Mouse (Mus musculus) kidney, postnatal 10 days (tissue): ENCODE measurements at regions not wholly inside any gene's neighbourhood (a gene's known extent, or its start where the extent isn't known, plus 50 kb on each side); places are given as distances from the start of the nearest gene placed in this dataset.
"Not testable (repeated sequence)": the region's sequence is repeated elsewhere in the genome, so short reads cannot be mapped to it uniquely, and the experiment has no call there.

Source experiments
- DNase-seq: peaks from one replicate; pipeline ENCODE4 v3.0.0; 2021; ENCODE audit warnings: mixed read lengths

DNA sequence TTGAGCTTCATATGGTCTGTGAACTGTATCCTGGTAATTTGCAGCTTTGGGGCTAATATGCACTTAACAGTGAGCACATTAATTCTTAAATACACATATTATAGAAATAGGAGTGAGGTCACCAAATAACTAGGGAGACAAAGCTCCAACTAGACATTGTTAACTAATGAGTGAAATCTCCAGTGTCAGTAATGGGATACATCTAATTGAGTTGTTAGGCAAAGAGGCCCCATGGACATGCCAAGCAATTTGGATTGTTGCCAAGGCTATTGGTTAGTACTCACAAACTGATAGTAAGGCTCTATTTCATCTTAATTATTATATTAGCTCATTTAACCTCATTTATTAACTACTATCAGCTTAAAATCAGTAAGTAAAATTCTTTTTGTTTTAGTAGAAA lies 698.5 kb downstream of the Triml1 start:
- no peak for DNase-seq

DNA sequence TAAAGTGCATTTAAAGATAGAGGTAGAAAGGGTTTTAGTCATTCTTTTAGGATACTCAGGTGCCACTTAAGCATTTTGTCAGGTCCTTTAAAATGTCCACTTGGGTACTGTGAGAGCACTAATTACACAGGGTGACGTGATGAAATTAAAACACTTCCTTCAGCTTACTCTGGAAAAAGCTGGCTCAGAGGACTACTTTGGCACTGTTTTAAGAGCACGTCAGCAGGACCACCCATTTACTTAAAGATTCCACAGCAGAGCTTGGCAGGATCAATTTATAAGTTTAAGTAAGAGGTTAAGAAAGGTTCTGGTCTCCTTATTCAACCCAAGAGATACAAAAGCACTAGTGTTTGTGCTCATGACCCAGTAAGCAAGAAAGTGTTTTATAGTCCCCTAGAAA lies 738.7 kb downstream of the Triml1 start:
- no peak for DNase-seq

DNA sequence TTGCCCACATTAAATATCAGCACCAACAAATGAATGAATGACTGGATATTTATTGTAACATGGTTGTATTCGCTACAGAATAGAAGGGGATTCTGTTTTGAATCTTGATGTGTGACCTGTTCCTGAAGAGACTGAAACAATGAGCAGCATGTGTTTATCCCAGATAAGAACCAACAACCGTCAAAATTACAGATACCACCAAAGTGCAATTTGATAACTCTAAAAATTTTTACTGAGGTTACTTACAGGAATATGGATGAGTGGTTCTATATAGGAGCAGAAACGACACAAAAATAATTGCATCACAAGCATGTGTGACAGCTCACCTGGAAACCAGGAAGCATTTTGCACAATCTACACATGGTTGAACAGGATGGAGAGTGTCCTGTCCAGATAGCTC lies 744.4 kb downstream of the Triml1 start:
- no peak for DNase-seq

DNA sequence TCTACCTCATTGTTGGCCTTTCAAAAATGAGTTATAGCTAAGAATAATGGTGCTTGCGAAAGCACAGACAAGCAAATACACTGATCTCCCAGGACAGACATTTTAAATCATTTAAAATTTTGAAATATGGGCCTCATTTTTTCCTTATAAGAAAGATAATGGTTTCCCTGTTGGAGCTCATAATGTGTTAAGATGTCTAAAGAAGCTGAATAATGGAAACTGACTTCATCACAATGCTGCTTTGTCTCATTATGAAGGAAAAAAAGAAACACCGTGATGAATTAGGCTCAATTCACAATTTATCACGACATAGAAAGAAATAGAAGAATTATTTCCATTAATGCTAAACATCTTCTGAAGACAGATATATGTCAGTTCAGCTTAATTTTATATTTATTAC lies 752.5 kb downstream of the Triml1 start:
- no peak for DNase-seq

DNA sequence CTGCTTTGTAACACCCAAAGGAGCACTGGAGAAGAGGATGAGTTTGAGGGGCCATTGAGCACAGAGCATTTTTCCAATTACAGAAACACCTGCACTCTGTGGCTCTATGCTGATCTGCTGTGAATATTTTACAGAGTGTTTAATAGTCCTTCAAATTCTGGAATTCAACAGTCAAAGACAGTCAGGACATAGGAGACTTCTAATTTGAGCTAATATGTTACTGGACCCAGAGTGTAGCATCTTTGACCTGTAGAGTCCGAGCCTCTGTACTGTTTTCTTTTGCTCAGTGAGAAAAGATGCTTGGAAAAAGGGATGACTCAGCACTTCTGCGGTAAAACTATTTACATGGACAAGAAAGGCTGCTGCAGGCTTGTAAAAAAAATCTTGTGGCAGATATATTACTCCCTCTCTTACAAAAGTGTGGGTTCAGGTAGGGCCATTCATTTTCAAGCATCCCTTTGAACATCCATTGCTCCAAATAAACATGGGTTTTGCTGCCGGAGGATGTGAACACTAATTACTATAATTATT lies 793.1 kb downstream of the Triml1 start:
- no peak for DNase-seq

GRCm38 (mm10) chr8:42334708-42335107 lies 806.6 kb downstream of the Triml1 start:
- DNase-seq = no peak

GRCm38 (mm10) chr8:42324663-42325062 lies 816.6 kb downstream of the Triml1 start:
- no peak for DNase-seq

- DNase-seq = no peak
Measured at GRCm38 (mm10) chr8:42322862-42323261, 818.4 kb downstream of the Triml1 start.

- no peak for DNase-seq
Measured at GRCm38 (mm10) chr8:42311060-42311459, 830.2 kb downstream of the Triml1 start.

GRCm38 (mm10) chr8:42291392-42291791 lies 849.9 kb downstream of the Triml1 start:
- DNase-seq = no peak

DNA sequence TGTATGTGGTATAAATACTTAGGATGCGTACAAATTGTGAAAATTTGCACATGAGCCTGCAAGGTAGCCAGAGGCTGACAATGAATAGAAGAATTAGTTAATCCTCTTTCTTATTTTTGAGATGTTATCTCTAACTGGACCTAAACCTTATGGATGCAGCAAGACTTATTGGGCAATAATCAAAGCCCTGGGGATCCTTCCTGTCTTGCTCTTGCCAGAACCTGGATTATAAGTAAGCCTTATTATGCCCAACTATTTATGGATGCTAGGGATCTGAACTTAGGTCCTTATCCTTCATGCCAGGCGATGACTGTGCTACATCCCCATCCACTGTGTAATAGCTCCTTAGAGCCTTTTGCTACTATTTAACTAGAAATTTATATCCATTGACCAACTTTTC lies 859.3 kb downstream of the Triml1 start:
- DNase-seq = no peak

GRCm38 (mm10) chr8:42253358-42253757 lies 836.5 kb upstream of the Frg1 start:
- DNase-seq = no peak

GRCm38 (mm10) chr8:42242321-42242720 lies 825.4 kb upstream of the Frg1 start:
- not testable (repeated sequence) for DNase-seq

GRCm38 (mm10) chr8:42219857-42220600 lies 803.2 kb upstream of the Frg1 start:
- DNase-seq = no peak

DNA sequence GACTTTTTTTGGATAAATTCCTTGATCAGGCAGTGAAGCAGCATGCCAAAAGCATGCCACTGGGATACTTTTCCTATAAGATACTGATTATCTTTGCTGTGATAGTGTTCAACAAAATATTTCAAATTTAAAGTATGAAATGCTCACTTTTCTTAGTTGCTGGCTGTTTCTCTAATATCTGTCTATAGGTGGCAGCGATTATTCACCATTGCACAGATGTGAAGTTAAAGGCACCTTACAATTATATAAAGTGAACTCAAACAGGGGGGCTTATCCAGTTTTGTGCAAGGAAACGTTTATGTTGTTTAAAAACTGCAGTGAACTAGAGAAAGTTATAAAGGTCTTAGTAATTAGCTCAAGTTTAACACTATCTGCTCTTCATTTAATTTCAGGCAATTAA lies 794.1 kb upstream of the Frg1 start:
- DNase-seq = no peak

DNA sequence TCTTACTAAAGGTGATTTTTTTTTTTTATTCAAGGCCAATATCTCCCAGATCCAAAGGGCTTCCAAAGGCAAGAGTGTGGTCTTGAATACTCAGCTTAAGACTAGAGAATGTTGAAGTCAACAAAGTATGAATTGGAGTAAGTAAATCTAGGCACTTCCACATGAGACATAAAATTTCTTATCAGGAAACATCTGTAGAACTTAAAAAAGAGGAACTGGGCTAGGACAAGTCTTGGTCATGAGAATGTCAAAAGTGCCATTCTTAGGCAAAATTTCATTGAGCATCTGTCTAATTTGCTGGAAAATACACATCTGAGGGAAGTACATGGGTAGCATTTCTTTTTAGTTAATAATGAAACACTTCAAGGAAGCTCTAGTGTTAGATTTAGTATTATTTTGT lies 793.1 kb upstream of the Frg1 start:
- no peak for DNase-seq

DNA sequence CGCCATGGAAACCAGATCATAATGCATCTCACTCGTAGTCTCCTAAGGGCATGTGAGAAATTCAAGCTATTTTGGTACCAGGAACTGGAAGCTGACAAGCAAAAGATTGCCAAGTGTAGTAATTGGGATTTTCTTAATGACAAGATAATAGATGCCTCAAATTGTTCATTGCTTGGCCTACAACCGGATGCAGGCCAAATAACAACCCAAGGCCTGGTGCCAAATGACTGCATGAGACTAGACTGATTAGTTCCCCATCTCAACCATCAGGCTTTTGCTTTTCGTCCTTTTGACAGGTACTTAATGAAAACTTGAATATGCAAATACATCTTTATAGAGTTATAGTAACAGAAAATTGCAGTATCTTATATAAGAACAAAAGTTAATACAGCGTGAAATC lies 780.4 kb upstream of the Frg1 start:
- no peak for DNase-seq

DNA sequence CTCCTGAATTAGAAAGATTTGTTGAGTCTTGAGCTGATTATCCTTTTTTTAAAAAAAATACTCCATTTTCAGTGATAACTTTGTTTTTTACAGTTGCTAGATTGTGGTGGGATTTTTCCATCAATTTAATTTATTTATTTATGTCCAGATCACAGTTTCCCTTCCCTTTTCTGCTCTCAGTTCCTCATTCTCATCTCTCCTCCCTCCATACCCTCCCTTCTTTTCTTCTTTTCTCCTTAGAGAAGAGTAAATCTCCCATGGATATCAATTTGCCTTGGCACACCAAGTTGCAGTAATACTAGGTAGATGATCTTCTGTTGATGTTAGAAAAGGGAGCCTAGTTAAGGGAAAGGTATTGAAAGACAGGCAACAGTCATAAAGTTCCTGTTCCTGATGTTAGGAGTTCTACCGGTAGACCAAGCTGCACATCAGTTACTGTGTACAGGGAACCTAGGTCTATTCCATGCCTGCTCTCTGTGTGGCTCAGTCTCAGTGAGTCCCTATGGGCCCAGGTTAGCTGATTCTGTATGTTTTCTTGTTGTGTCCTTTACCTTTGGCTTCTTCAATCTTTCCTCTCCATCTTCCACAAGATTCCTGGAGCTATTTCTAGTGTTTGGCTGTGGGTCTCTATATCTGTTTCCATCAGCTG lies 777.2 kb upstream of the Frg1 start:
- no peak for DNase-seq

- no peak for DNase-seq
Measured at GRCm38 (mm10) chr8:42187083-42187482, 770.2 kb upstream of the Frg1 start.

DNA sequence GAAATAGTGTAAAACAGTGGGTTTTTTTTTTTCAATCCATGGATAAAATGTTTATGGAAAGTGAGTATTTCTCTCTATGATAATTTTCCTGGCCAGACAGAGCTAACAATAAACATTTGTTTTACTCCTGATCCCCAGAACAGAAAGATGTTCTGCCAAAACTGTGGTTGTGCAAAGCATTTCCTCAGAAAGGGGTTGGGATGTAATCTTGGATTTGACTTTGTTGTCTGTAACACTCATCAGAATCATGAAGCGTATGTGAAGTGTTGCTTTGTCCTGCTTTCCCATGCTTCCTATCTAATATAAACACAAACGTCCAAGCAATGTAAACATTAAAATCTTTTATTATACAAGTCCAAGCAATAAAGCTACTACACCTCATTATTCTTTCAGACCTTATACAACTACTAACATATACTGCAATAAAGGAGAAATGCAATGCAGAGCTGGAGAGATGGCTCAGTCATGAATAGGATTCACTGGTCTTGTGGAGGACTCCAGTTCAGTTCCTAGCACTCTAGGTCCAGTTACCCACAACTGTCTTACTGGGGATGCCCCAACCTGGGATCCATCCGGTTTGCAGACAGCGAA lies 766.5 kb upstream of the Frg1 start:
- no peak for DNase-seq

DNA sequence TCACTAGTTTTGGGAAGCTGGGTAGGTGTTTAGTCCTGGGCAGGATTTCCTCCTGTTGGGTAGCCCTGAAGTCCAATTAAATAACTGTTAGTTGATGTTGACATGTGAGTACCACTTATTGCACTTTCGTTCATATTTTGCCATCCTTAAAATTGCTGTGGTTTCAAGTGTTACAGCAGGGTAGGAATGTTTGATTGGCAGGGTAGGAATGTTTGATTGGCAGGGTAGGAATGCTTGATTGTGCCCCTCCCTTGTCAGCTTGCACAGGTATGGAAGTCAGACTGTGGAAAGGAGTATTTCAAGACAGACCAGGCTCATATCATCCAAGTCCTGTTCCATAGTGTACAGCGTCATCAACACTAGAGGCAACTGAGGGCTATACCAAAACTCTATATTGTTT lies 745.6 kb upstream of the Frg1 start:
- no peak for DNase-seq

DNA sequence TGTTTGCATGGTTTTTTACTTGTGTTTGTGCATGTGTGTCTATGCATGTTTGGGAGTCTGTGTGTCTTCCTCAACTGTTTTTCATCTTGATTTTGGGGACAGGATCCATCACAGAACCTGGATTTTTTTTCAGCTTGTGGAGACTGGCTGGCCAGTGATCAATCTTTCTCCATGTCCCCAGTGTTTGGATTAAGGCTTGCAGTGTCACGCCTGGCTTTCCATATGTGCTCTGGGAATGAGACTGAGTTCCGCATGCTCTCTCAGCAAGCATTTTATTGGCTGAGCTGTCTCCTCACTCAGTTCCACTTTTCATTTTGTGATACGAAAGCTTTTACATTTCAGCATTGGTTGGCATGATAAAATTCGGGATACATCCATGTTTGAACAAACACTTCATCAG lies 740.1 kb upstream of the Frg1 start:
- DNase-seq = no peak

- no peak for DNase-seq
Measured at GRCm38 (mm10) chr8:42156588-42156987, 739.7 kb upstream of the Frg1 start.

GRCm38 (mm10) chr8:42144685-42145084 lies 727.8 kb upstream of the Frg1 start:
- DNase-seq = peak; percentile 7
